Mouse (Mus musculus): ENCODE measurements at regions not wholly inside any gene's neighbourhood (a gene's known extent, or its start where the extent isn't known, plus 50 kb on each side); places are given as distances from the start of the nearest gene placed in this dataset.

GRCm38 (mm10) chr15:10767535-10767934 is 53.1 kb upstream of the Rai14 start:
- DNase-seq (ENCODE audit: low read depth), result no peak

GRCm38 (mm10) chr15:10770410-10771310 is 56.2 kb upstream of the Rai14 start:
- DNase-seq (ENCODE audit: low read depth), result no peak

- no peak for DNase-seq (ENCODE audit: low read depth)
These were observed 56.9 kb upstream of the Rai14 start for GRCm38 (mm10) chr15:10771311-10771690.

GRCm38 (mm10) chr15:10779941-10780620 is 65.7 kb upstream of the Rai14 start:
- no peak for DNase-seq (ENCODE audit: low read depth)

- DNase-seq (ENCODE audit: low read depth), result no peak
These were observed 74.9 kb upstream of the Rai14 start for GRCm38 (mm10) chr15:10789371-10789770.

- no peak for DNase-seq (ENCODE audit: low read depth)
These were observed 76.6 kb upstream of the Rai14 start for GRCm38 (mm10) chr15:10790862-10791497.

- no peak for DNase-seq (ENCODE audit: low read depth)
These were observed 77.2 kb upstream of the Rai14 start for GRCm38 (mm10) chr15:10791516-10792112.

- DNase-seq (ENCODE audit: low read depth), result no peak
These were observed 77.7 kb upstream of the Rai14 start for GRCm38 (mm10) chr15:10792156-10792555.

GRCm38 (mm10) chr15:10795126-10795792 is 80.8 kb upstream of the Rai14 start:
- DNase-seq (ENCODE audit: low read depth), result no peak

GRCm38 (mm10) chr15:10799656-10800055 is 85.2 kb upstream of the Rai14 start:
- DNase-seq (ENCODE audit: low read depth), result no peak

GRCm38 (mm10) chr15:10814195-10814594 is 99.8 kb upstream of the Rai14 start:
- no peak for DNase-seq (ENCODE audit: low read depth)

- DNase-seq (ENCODE audit: low read depth), result no peak
These were observed 100.3 kb upstream of the Rai14 start for GRCm38 (mm10) chr15:10814709-10815108.

GRCm38 (mm10) chr15:10816213-10816621 is 101.8 kb upstream of the Rai14 start:
- DNase-seq (ENCODE audit: low read depth), result no peak

- DNase-seq (ENCODE audit: low read depth), result no peak
These were observed 103.8 kb upstream of the Rai14 start for GRCm38 (mm10) chr15:10818216-10818615.

- no peak for DNase-seq (ENCODE audit: low read depth)
These were observed 104.3 kb upstream of the Rai14 start for GRCm38 (mm10) chr15:10818706-10819105.

- DNase-seq (ENCODE audit: low read depth), result no peak
These were observed 109.5 kb upstream of the Rai14 start for GRCm38 (mm10) chr15:10823933-10824332.

GRCm38 (mm10) chr15:10829588-10829987 is 115.2 kb upstream of the Rai14 start:
- DNase-seq (ENCODE audit: low read depth), result no peak

GRCm38 (mm10) chr15:10830478-10830877 is 116.1 kb upstream of the Rai14 start:
- DNase-seq (ENCODE audit: low read depth), result no peak

GRCm38 (mm10) chr15:10831106-10831505 is 116.7 kb upstream of the Rai14 start:
- no peak for DNase-seq (ENCODE audit: low read depth)

GRCm38 (mm10) chr15:10832331-10832730 is 117.9 kb upstream of the Rai14 start:
- no peak for DNase-seq (ENCODE audit: low read depth)

GRCm38 (mm10) chr15:10833866-10834571 is 118.1 kb upstream of the C1qtnf3 start:
- DNase-seq (ENCODE audit: low read depth), result no peak

Data from gonadal fat pad, adult 2 months (tissue).